Mouse (Mus musculus) midbrain, embryonic 14.5 days (tissue): ENCODE data around the gene Cib3. TPM values are rescaled to one million over a fixed set of nuclear protein-coding genes. Genes with fewer than 3 reads are reported as not detected.

ENCODE experiments used
- ATAC-seq: fragments of 200-750 bp; cut with Nextera tagmentation; 2 replicates; pipeline ENCODE4 v1.8.0; 2017; ENCODE audit warnings: moderate number of reproducible peaks, moderate library complexity; ENCODE audit not compliant: low FRiP score, low TSS enrichment
- DNase-seq: peaks from one replicate; pipeline ENCODE4 v3.0.0-alpha.2; 2015
- H3K27ac ChIP-seq: fragments of 300-500 bp; sonication (generic); replicated peaks from 2 replicates; pipeline ENCODE4 v1.5.1; 2014; ENCODE audit warnings: mild to moderate bottlenecking, low read depth, low read length, moderate library complexity
- H3K27me3 ChIP-seq: fragments of 300-500 bp; sonication (generic); 2 replicates; pipeline ENCODE4 v1.6.1; 2014; ENCODE audit warnings: low read length, control low read depth, mixed read lengths; ENCODE audit not compliant: control insufficient read depth, insufficient read depth
- H3K36me3 ChIP-seq: fragments of 300-500 bp; sonication (generic); 2 replicates; pipeline ENCODE4 v1.6.1; 2014; ENCODE audit warnings: low read length, control low read depth; ENCODE audit not compliant: control insufficient read depth, insufficient read depth
- H3K4me1 ChIP-seq: fragments of 300-500 bp; sonication (generic); 2 replicates; pipeline ENCODE4 v1.6.1; 2014; ENCODE audit warnings: mild to moderate bottlenecking, antibody characterized with exemption, low read length, control low read depth; ENCODE audit not compliant: control insufficient read depth, insufficient read depth
- H3K4me2 ChIP-seq: fragments of 300-500 bp; sonication (generic); 2 replicates; pipeline ENCODE4 v1.6.1; 2014; ENCODE audit warnings: mild to moderate bottlenecking, low read length, moderate library complexity
- H3K4me3 ChIP-seq: fragments of 300-500 bp; sonication (generic); replicated peaks from 2 replicates; pipeline ENCODE4 v1.5.1; 2014; ENCODE audit warnings: low read depth, low read length
- H3K9ac ChIP-seq: fragments of 300-500 bp; sonication (generic); replicated peaks from 2 replicates; pipeline ENCODE4 v1.6.1; 2014; ENCODE audit warnings: mild to moderate bottlenecking, low read length, moderate library complexity
- H3K9me3 ChIP-seq: fragments of 300-500 bp; sonication (generic); 2 replicates; pipeline ENCODE4 v1.6.1; 2016; ENCODE audit warnings: low read length, control low read depth, mixed read lengths; ENCODE audit not compliant: control insufficient read depth
- WGBS: fragments of 180-500 bp; shearing (Covaris S2); extraction: QIAGEN DNeasy Blood & Tissue Kit; methylation state at CpG from one replicate; pipeline ENCODE4 v1.1.7; 2014; 5-methylcytosine and 5-hydroxymethylcytosine counted together
- polyA plus RNA-seq: library from polyadenylated mRNA; unstranded; fragments of >200 nt; fragmentation: Nextera tagmentation; extraction: Ambion mirVana; gene quantifications from 2 replicates; pipeline ENCODE4 v1.2.1, GENCODE M21; 2014

Gene Cib3
- polyA plus RNA-seq, 1 experiment from 2014 or later: not detected

DNA sequence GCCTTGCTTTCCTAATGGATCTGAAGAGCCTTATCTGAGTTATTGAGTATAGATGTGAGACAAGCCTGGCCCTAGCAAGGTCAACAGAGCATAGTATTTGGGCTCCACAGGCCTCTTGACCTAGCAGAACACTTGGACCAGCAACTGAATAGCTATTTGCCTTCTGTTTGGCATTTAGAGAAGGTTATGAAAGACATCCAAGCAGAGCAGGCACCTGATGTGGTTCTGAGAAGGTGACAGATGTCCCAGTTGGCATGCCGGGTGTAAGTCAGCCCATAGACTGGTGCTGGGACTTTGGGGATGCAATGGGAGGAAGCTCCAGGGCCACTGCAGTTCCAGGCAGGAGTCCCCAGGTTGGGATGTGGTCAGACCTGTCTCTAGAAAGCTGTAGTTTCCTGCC lies 29.6 kb upstream of the Cib3 start:
- Histone ChIP-seq H3K9ac (no peak overlapping the region), H3K27me3 (no peaks in the 10 kb centered on the region), H3K4me3 (no peak overlapping the region), H3K9me3 (no peaks in the 10 kb centered on the region), H3K4me2 (no peak overlapping the region), H3K4me1 (peaks cover 14% of the 10 kb centered on the region), H3K27ac (no peak overlapping the region), H3K36me3 (peaks cover 21% of the 10 kb centered on the region)
- no peak for ATAC-seq
- WGBS: 100% methylated on average over 1 of the region's 1 CpGs
- no peak for DNase-seq

DNA sequence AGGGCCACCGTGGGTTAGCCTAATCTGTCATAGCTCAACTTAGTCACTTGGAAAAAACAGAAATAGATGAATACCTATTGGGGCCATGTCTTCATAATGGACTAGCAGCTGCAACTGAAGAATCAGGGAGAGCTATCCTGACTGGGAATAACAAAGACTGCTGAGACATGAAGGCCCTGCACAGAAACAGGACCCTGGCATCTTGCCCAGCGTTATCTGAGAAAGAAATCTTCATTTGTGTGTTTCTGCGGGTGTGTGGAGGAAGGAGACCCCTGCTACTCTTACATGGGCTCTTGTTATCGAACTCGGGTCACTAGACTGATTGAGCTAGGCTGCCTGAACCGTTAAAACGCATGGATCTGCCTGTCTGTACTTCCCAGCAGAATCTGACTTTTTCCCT lies 28.3 kb upstream of the Cib3 start:
- peak overlapping the region; percentile 62; the same call in 1 of the 2 replicates for H3K9ac ChIP-seq
- no peaks in the 10 kb centered on the region for H3K9me3 ChIP-seq
- H3K27me3 ChIP-seq: no peaks in the 10 kb centered on the region
- H3K4me2 ChIP-seq: peak overlapping the region; percentile 75
- no peak for ATAC-seq
- peak overlapping the region; percentile 61 for H3K4me3 ChIP-seq
- H3K4me1 ChIP-seq: peaks cover 14% of the 10 kb centered on the region
- no peak overlapping the region for H3K27ac ChIP-seq
- no peak for DNase-seq
- WGBS: 66% methylated on average over 7 of the region's 7 CpGs
- peaks cover 9% of the 10 kb centered on the region for H3K36me3 ChIP-seq

DNA sequence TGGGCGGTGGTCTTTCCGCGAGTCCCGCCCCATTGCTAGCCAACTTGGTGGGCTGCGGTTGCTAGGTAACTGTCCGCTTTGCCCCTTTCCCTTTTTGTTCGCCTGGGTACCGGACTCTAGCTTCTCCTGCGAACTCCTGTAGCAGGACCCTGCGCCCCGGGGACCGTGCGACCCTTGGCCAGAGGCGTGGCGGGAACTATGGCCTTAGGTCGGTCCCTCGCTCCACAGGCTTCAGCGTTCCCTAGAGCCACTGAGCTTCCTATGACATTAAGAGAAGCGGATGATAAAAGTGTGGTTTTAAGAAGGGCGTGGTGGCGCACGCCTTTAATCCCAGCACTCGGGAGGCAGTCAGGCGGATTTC lies 27.7 kb upstream of the Cib3 start:
- Histone ChIP-seq H3K27me3 (no peaks in the 10 kb centered on the region), H3K9me3 (no peaks in the 10 kb centered on the region), H3K27ac (peak overlapping the region; percentile 93), H3K4me2 (peak overlapping the region; percentile 75), H3K4me3 (peak overlapping the region; percentile 61), H3K4me1 (peaks cover 14% of the 10 kb centered on the region), H3K36me3 (peaks cover 8% of the 10 kb centered on the region; the same call in 1 of the 2 replicates), H3K9ac (peak overlapping the region; percentile 62)
- no peak for DNase-seq
- no peak for ATAC-seq
- WGBS: under 1% methylated on average over 24 of the region's 24 CpGs

DNA sequence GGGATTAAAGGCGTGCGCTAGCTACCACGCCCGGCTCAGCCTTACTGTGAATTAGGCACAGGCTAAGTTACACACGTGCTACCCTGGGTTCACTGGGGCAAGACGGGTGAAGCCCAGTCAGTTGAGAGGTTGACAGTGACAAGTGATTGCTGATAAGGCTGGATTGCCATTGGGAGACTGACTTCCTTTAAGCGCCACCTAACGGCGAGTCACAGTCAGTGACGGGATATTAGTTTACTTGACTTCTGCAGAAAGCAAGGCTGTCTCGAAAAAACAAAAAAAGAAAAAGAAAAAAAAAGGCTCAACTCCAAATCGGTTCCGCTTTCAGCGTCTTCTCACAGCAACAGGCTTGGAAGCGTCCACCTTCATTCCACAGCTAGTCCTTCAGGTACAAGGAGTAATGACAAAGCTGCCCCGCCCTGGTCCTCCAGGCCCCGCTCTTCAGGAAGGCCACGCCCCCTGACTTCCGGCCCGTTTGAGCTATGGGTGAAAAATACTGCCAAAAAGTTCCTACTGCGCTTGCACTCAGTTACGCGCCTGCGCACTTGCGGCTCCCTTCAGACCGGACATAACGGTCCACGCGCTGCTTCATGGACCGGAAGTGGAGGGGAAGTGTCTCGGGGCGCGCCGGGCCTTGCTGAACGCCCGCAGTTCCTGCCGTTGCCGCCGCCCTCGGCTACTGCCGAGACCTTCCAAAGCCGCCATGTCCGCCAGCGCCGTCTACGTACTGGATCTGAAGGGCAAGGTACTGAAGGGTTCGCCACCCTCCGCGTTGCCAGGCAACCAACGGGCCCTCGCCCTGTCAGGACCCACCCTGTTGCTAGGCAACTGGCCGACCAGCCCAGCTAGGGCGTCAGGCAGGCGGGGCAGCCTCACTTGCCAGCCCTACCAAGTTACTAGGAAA lies 27.1 kb upstream of the Cib3 start, which contains the start of gene Ap1m1:
Ap1m1 (plus strand) TSS at position 520 of the 904 bp plus-strand sequence.
- H3K27me3 ChIP-seq: no peaks in the 10 kb centered on the region
- WGBS: under 1% methylated on average over 54 of the region's 54 CpGs
- H3K9ac ChIP-seq: peak within 1 kb of the TSS; percentile 62
- H3K36me3 ChIP-seq: peaks cover 8% of the 10 kb centered on the region; the same call in 1 of the 2 replicates
- peaks cover 14% of the 10 kb centered on the region for H3K4me1 ChIP-seq
- DNase-seq: peak; percentile 100
- peak within 1 kb of the TSS; percentile 75 for H3K4me2 ChIP-seq
- ATAC-seq: peak; percentile 95
- H3K9me3 ChIP-seq: no peaks in the 10 kb centered on the region
- H3K4me3 ChIP-seq: peak within 1 kb of the TSS; percentile 61
- H3K27ac ChIP-seq: peak within 1 kb of the TSS; percentile 93

DNA sequence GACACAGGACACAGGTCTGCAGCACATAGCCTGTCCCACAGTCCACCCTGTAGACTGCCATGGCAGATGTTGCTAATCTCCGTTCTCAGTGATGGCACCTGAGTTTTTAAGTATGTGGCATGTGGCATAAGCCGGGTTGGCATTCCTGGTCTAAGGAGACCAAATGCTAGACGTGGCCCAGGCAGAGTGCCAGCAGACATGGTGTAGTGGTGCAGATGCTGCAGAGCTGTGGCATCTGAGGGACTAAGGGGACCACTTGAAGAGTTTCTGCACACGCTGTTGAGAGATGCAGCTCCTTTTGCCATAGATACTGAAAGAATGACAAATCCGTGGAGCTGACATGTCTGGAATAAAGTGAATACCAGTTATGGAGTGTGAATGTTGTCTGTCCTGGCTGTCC lies 10.0 kb upstream of the Cib3 start:
- Histone ChIP-seq H3K4me2 (no peak overlapping the region), H3K4me3 (no peak overlapping the region), H3K9ac (no peak overlapping the region), H3K27ac (no peak overlapping the region), H3K9me3 (no peaks in the 10 kb centered on the region), H3K36me3 (peaks cover 30% of the 10 kb centered on the region), H3K27me3 (no peaks in the 10 kb centered on the region), H3K4me1 (peaks cover 7% of the 10 kb centered on the region; the same call in 1 of the 2 replicates)
- ATAC-seq: no peak
- no peak for DNase-seq
- WGBS: 91% methylated on average over 5 of the region's 5 CpGs

DNA sequence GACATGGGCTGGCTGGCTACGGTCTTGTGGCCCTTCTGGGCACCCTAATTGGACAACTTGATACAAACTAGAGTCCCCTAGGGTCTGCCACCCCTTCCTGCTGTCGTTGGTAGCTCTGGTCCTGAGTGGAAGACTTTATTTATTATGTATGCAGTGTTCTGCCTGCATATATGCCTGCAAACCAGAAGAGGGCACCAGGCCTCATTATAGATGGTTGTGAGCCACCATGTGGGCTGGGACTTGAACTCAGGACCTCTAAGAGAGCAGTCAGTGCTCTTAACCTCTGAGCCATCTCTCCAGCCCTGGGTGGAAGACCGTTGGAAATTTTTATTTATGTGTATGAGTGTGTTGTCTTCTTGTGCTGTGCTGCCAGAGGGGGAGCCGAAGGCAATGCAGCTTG lies 8.1 kb upstream of the Cib3 start:
- peaks cover 7% of the 10 kb centered on the region; the same call in 1 of the 2 replicates for H3K4me1 ChIP-seq
- ATAC-seq: no peak
- WGBS: 83% methylated on average over 4 of the region's 4 CpGs
- H3K4me3 ChIP-seq: peak overlapping the region; percentile 66
- no peaks in the 10 kb centered on the region for H3K27me3 ChIP-seq
- H3K9ac ChIP-seq: no peak overlapping the region
- no peak for DNase-seq
- peak overlapping the region; percentile 60 for H3K4me2 ChIP-seq
- peaks cover 30% of the 10 kb centered on the region for H3K36me3 ChIP-seq
- no peak overlapping the region for H3K27ac ChIP-seq
- H3K9me3 ChIP-seq: no peaks in the 10 kb centered on the region

DNA sequence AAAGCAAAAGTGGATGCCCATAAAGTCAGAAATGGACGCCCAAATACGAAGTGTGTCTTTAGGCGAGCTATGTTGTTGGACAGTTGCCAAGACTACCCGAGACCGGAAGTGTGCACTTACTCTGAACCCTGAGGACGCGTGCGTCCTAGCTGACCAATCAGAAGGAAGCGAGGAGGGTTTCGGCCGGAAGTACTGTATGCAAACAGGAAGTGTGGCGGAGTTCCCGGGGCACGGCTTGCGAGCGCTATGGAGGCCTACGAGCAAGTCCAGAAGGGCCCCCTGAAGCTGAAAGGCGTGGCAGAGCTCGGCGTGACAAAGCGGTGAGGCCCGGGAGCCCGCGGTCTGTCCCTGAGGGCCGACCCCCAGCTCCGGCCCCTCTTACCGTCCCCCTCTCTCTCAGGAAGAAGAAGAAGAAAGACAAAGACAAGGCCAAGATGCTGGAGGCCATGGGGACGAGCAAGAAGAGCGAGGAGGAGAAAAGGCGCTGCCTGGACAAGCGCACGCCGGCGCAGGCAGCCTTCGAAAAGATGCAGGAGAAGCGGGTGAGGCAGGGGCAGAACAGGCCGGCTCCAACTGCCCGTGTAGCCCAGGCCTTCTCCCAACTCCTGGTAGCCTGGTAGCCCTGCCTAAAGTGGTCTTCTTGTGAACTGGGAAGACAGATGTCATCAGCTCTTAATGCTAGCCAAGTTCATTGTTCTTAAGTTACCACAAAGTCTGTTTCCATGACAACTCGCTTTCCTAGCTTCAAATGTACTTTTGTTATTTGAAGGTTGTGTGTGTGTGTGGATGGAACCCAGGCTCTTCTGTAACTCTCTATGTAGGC lies 7.1 kb upstream of the Cib3 start, which contains the start of gene Fam32a:
Fam32a (plus strand) TSS at position 190 of the 823 bp plus-strand sequence.
- WGBS: 11% methylated on average over 39 of the region's 39 CpGs
- Histone ChIP-seq H3K4me2 (peak within 1 kb of the TSS; percentile 60), H3K27ac (peak within 1 kb of the TSS; percentile 23), H3K27me3 (no peaks in the 10 kb centered on the region), H3K4me1 (peaks cover 7% of the 10 kb centered on the region; the same call in 1 of the 2 replicates), H3K4me3 (peak within 1 kb of the TSS; percentile 66), H3K9ac (peak within 1 kb of the TSS; percentile 57), H3K36me3 (peaks cover 30% of the 10 kb centered on the region), H3K9me3 (no peaks in the 10 kb centered on the region)
- peak; percentile 98 for DNase-seq
- ATAC-seq: peak; percentile 98

DNA sequence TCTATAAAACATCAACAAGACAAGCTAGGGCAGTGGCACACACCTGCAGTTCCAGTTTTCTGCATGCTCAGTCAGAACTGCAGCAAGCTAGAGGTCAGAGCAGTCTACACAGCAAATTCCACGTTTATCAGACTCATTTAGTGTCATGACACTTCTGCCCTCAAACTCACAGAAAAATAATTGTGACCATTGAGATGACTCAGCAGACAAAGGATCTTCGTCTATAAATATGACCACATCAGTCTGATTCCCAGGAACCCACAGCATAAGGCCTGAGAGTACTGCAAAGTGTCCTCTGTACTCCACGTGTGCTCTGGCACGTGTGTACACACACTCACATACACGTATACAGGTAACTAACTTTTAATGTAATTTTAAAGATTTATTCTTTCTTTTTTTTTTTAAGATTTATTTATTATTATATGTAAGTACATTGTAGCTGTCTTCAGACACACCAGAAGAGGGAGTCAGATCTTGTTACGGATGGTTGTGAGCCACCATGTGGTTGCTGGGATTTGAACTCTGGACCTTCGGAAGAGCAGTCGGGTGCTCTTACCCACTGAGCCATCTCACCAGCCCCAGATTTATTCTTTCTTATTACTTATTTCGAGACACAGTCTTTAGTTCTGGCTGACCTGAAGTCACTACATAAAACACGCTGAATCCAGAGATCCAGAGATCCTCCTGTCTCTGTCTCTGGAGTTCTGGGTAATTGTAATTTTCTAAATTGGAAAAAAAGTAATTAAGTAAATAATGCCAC lies 6.3 kb upstream of the Cib3 start:
- no peak overlapping the region for H3K27ac ChIP-seq
- peak overlapping the region; percentile 66 for H3K4me3 ChIP-seq
- no peaks in the 10 kb centered on the region for H3K9me3 ChIP-seq
- H3K27me3 ChIP-seq: no peaks in the 10 kb centered on the region
- DNase-seq (no peak), ATAC-seq (peak; percentile 25; the same call in 1 of the 2 replicates)
- peaks cover 7% of the 10 kb centered on the region; the same call in 1 of the 2 replicates for H3K4me1 ChIP-seq
- no peak overlapping the region for H3K9ac ChIP-seq
- H3K4me2 ChIP-seq: peak overlapping the region; percentile 60
- peaks cover 29% of the 10 kb centered on the region for H3K36me3 ChIP-seq
- 81% methylated on average over 9 of the region's 10 CpGs for WGBS
